Mouse (Mus musculus) cerebellum, adult 18-20 months (tissue): ENCODE data around the gene Eif3l.

Source experiments
- DNase-seq, 2 experiments: peaks; one replicate each; pipeline ENCODE4 v3.0.0; 2021

The Eif3l gene

GRCm38 (mm10) chr15:79127101-79127500 is 52.1 kb downstream of the Eif3l start:
- no peak for DNase-seq

GRCm38 (mm10) chr15:79128208-79128607 is 53.2 kb downstream of the Eif3l start:
- no peak for DNase-seq

GRCm38 (mm10) chr15:79129311-79129710 is 54.3 kb downstream of the Eif3l start:
- no peak for DNase-seq

GRCm38 (mm10) chr15:79130782-79131181 is 55.8 kb downstream of the Eif3l start:
- peak; percentile 28 to 46 for DNase-seq

- peak; percentile 86 to 93 for DNase-seq
Measured at GRCm38 (mm10) chr15:79131442-79131841, 56.5 kb downstream of the Eif3l start.

DNA sequence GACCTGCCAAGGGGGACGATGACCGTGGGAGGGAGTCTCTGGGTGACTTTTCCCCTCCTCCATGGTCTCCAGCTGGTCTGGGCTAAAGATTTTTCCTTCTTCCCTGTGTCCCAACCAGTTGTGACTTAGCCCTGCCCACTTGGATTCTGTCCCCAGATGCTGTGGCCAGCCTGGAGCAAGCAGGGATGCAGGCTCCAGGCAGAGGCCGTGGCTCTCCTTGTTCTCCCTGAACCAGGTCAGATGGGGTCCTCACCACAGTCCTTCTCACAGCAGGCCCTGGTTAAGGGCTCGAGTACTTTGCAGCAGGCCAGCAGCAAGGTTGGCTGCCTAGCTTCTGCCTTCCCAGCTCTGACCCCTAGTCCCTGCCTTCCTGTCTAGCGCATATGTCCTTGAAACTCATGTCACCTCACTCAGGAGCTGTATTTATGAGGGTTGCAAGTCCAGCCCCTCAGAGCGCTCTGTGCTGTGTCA is 58.2 kb downstream of the Eif3l start:
- DNase-seq, result no peak

DNA sequence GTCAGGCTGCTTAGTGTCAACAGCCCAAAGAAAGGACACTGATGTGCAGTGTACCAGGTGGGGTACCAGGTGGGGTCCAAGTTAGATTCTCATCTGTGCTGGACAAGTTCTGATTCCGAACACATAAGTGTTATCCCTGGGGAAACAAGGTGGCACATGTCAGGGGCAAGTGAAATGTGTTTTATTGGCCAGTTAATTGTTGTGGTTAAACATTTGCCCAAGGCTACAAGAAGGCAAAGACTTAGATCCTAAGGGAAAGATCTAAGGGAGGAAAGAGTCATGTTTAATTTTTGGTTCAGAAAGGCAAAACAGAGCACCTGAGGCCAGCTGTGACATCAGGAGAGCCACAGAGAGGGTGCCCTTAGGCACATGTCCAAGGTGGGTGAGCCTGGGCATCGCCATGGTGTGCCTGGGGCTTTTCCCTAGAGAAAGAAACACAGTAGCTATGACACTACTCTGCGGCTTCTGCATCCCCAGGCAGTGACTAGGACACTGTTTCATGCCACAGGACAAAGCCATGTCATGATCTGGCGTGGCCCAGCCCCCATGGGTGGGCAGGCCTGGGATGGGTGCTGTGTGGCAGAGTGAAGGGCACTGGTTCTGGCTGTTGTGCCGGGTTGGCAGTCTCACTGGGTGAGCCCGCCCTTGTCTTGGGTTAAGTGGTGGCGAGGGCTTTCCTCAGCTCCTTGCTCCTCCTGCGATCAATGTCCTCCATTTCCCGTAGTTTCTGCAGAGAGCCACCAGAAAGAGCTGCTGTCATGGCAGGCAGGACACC is 59.7 kb downstream of the Eif3l start:
- DNase-seq, result no peak

DNA sequence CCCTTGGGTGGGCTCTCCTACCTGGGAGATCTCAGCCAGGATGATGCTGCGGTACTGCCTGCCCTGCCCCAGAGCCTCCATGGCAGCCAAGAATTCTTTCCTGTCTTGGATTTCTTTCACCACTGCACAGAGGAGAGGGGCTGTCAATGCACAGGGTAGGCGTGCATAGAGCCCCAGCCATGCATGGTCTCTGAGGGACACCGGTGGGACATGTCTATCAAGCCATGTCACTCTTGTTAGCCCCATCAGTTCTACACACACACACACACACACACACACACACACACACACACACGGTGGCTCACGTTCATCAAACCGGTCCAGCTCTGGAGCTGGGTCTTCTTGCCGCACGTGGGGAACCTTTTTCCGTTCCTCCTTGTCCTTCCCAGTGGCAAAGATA is 60.4 kb downstream of the Eif3l start:
- DNase-seq, result no peak

DNA sequence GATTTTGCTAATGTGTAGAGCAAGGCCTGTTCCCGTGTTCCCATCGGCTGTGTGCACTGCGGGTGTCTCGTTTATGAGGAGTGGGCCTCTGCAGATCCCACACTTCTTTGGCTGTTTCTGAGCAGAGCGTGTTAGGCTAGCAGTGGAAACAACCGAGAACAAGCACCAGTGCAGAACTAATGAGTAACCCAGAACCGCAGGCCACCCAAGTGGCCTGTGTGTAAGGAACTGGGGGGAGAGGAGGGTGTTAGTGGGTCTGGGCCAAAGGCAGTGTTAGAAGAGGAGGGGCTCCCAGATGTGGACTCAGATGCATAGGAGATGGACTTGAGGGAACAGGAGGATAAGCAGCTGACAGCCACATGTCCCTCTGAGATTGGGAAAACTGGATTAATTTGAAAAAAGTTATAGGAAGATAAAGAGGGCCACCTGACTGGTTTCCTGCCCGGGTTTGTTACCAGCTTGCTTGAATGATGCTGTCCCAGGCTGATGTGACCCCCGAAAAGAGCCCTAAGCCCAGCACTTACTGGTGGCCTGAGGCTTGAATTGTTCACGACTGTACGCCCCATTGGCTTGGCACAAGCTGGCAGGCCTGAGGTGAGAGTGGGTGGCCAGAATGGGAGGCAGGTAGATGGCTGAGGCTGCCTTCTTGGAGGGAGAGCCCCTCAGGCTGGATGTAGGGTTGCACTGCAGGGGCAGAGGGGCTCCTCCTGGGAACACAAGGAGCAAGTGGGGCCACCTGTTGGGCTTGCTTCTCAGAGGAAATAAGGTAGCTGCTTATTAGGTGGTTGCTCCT is 61.0 kb downstream of the Eif3l start:
- no peak for DNase-seq

GRCm38 (mm10) chr15:79139640-79140039 is 64.7 kb downstream of the Eif3l start:
- no peak for DNase-seq

GRCm38 (mm10) chr15:79140866-79141565 is 66.0 kb downstream of the Eif3l start, which contains the start of the genes Polr2f and 1700088E04Rik:
Gene Polr2f, plus strand, starts transcription at chr15:79141009.
Gene 1700088E04Rik, minus strand, starts transcription at chr15:79141253.
- DNase-seq, result peak; percentile 93 to 95

- no peak for DNase-seq
Measured at GRCm38 (mm10) chr15:79141566-79141917, 66.6 kb downstream of the Eif3l start.

DNA sequence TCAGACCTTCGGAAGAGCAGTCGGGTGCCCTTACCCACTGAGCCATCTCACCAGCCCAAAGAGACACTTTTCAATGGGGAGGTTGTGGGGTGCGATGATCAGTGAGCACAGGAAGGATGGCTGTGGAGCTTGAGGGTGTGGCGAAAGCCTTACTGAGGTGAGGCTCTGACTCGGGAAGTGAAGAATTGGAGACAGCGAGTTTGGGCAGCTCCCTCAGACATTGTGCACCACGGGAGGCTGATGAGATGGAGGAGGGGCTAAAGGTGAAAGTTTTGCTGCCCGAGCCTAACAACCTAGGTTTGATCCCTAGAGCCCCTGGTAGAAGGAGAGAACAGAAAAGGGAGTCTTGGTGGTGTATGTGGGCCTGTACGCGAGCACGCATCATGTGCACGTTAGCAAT is 68.3 kb downstream of the Eif3l start:
- no peak for DNase-seq
